Mouse (Mus musculus): ENCODE results near the gene Grik4.

Gene Grik4

DNA sequence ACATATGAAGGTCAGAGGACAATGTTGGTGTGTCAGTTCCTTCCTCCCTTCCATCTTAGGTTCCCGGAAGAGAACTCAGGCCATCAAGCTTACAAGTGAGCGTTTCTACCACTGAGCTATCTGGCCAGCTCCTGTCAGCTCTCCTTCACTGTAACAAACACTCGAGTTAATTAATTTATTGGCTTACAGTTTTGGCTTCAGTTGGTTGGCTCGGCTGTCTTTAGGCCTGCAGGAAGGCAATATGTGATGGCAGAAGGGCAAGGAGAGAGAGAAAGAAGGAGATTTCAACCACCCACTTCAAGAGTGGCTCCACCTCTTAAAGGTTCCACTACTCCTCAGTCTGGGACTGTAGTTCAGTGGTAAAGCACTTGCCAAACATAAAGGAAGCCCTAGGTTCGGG lies 209.2 kb downstream of the Grik4 start:
- DNase-seq = no peak

DNA sequence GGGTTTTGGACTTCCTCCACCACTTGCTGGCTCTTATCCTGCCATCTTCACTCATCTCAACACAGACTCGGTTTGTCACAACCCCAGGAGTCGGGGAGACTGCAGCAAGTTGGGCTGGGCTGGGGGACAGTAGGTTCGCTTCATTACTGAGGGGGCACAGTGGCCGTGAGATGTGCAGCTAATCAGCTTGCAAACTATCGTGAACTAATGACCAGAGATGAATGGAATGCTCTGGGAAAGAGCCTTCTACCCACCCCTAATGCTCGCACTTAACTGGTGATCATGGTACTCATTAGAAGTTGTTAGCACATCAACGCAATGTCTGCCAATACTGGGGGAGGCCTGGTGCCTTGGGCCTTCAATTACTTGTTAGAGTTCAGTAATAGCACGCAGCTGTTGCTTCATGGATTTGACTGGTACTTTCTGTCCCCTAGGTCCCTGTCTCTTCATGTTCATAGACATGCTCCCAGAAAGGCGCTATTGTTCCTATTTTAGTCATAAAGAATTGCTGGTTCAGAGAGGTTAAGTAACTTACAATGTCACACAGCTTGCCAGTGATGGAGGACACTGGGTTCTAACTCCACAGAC lies 211.5 kb downstream of the Grik4 start:
- no peak for DNase-seq

DNA sequence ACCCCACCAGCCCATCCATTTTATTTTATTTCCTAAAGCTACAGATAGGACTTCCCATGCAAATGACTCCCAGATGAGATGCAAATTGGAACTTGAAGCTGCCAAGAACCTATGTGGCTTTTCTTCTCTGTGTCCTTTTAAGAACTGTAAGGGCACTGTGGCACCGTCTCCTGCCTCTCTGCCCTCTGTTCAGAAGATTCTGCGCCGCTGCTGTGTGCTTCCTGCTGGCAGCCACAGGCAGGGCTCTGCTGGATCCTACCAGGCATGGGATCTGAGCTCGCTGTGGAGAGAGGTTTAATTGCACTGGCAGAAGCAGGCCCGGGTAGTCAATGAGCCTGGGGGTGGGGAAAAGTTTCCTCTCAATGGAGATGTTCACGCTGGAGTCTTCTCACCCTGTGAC lies 215.8 kb downstream of the Grik4 start:
- DNase-seq = no peak

DNA sequence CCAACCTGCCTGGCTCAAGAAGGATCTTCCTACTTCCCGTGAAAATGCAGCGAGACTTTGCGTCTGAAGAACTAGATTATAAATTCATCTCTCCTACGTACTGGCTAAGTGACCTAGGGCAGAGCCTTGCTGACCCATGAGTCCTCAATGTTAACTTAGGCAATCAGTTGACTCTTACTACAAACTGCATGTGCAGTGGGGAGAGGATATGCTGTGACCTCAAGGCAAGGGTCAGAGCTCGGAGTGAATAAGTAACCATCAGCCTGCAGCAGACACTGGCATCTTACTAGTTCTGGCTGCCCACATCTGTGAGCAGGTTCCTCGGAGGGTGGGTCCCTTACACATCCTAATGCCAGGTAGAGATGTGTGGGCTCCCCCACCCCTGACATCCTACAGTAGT lies 216.6 kb downstream of the Grik4 start:
- DNase-seq = peak; percentile 33

DNA sequence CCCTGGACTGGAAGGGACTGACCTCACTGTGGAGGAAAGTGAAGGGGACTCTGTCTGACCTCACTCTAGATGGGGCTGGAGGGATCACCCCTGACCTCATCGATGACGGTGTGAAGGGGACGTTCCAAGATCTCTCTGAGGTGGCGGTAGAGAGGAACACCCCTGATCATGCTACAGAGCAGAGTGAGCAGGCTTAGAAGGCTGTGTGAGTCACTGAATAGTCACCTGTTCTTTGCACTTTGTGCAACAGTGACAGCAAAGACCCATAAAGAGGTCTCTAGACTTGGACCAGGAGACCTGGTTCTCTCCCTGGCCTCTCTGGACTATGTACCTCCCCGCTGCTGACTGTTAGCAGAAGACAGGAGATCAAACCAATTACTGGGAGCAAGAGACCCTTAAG lies 217.1 kb downstream of the Grik4 start:
- no peak for DNase-seq

DNA sequence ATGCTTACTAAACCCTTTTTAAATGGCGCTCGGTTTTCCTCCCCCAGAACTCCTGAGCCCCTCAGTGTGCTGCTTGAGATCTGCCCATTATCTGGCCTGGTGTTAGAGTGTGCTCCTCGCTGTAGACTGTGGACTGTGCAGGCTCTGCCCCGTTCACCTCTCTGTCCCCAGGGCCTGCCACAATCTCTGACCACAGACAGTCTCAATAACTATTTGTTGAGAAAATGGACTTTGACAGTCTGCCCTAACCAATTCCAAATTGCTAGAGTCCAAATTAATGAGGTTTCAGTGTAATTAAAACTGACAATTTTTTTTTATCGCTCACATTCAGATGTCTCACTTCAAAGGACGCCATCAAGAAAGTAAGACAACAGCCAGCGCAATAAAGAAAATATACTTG lies 220.2 kb downstream of the Grik4 start:
- no peak for DNase-seq

DNA sequence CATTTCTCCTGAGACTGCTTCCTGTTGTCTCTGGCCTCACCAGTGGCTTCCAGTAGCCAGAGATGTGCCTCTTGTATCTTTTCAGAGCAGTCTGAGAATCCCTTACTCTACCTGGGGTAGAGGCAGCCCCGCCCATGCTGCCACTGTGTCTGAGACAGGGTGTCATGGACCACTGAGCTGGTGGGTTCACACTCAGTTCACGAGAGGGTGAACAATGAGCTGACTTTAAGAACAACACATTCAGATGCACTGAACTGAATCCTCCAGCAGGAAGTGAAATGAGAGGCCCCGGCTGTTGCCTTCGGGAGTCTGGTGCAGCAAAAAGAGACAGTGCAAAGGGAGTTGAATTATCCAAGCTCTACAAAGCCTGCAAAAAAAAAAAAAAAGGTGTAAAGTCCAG lies 221.8 kb downstream of the Grik4 start:
- peak; percentile 24 for DNase-seq

DNA sequence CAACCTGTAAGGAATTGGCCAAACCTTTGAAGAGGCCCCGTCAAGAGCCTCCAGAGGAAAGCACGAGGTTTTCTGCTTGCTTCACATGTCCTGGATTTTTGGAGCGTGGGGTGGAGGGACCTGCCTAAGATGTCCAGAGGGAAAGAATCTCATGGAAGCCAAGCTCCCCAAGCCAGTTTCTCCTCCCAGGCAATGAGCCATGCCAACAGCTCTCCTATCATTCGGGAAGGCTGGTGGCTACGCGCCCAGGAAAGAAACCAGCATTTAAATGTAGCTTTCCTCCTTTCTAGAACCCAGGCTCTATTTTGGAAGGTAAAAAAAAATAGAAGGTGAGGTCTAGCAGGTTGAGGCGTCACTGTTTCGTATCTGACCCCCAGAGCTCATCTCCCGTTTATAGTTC lies 222.6 kb downstream of the Grik4 start:
- DNase-seq = no peak

DNA sequence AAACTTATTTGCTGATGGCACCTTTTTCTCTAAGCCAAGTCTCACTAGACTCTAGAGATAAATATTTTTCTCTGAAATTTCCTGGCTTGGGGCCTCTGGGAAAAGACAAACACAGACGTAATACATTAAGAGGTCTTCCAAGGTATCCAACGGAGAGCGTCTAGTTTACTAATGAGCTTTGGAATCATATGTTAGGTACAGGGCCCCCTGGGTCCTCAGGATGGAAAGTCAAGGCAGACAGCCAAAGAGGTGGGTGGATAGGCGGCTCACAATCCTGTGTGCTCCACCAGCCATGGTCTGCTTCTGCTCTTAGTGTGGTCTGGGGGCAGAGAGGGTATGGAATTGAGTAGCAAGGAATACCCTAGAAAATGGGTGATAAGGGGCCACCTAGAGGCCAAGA lies 223.1 kb downstream of the Grik4 start:
- no peak for DNase-seq

DNA sequence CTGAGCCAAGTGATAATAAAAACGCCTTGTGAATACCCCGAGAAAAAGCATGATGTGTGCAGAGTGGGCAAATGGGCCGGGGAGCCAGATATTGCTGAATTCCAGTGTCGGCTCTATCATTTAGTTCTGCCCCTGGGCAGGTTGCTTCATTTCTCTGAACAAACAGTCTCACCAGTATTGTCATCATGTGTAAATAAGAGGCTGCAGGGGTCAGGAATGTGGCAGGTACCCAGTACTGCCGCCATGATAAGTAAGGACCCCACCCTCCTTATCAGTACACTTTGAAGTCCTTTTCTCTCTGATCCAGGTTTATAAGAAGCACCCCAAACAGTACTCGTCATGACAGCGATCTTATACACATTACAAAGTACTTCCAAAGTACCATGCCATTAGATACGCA lies 230.4 kb downstream of the Grik4 start:
- no peak for DNase-seq

DNA sequence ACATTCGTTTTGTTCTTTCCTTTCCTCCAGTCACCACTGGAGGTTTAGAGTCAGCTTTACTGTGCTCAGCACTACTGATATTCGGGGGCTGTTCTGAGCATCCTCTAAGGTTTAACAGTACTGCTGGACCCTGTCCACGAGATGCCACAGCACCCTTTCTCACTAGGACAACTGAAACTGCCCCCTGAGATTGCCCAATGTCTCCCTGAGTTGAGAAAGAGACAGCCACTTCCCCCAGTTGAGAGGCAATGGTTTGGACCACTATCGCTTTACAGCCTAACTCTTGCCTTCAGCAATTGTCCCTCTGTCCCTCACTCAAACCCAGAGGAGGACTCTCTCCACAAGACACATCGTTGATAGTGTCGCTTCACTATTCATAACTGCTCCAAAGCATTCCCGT lies 238.4 kb downstream of the Grik4 start:
- no peak for DNase-seq

DNA sequence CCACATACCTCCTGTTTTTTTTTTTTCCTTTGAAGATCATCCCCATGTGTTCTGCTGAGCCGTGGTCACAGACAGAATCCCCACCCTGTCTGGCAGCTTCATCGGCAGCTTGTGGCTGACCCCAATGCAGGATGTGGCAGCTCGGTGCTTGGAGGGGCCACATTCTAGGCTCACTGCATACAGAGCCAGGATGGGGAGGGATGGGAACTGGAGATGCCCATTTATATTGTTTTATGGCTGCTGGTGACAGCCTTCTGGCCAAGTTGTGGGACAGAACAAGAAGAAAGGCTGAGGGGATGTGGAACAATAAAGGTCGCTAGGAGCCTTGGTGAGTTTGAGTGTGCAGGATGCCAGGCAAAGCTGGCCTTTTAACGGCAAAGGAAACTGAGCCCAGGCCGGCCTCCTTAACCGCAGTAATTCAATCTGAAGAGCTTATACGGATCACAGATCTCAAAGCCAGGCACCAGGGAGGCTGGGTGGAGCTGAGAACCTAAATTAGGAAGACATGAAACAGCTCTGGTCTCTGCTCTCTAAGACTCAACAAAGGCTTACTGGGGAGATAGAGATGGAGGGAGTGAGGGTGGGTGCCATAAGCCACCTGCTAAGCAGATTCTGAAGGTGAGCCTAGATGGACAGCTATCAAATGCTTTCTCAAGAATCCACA lies 241.0 kb downstream of the Grik4 start:
- no peak for DNase-seq

DNA sequence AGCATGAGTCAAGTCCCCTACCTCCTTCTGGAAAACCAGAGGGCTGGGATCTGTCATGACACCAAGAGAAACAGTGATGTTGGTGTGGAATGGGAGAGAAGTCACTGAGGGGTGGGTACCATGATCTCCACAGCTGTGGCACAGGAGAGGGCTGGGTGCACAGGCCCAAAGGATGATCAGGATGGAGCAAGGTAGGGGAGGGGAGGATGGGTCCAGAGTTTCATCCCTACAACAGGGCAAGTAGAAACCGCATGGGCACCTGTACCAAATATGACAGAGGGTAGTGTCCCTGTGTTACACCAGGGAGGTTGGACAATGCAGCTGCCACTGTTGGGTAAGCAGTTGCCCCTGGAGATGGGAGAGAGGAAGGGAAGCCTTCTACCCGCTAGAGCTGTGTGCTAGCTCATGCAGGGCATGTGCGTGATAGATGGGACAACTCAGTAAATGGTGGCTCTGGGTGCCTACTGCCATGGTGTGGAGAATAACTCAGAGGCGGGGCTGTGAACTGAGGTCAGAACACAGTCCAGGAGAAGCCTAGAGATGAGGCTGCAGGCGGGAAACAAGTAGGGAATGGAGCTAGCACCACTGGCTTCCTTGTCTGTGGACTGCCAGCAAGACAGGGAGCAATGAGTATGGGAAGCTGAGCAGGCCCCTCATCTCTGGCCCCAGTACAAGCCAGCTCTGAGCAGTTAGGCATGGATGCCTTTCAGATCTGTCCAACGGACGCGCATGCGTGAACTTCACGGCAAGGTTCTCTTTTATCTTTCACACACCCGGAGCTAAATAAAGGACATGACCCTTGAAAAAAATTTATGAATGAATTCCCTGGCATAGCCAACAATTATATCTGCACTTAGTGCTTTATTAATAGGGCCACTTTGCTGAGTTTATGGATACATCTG lies 241.8 kb downstream of the Grik4 start:
- DNase-seq = no peak

DNA sequence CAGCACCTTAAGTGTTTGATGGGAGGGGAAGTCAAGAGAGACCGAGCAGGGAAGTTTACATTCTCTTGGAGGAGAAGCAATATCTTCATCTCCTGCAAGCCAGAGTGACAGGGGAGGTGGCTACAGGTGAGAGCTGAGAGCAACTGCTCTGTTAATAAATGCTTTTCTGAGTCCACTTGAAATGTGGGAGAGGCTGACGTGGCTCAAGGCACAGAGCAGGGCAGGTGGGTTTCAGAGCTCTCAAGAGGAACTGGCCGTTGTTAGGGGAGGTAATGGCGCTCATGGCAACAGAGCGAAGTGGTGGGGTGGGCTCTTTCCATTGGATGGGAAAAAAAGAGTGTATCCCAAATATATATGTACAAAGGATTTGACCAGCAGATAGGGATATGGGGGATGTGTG lies 242.6 kb downstream of the Grik4 start:
- no peak for DNase-seq

DNA sequence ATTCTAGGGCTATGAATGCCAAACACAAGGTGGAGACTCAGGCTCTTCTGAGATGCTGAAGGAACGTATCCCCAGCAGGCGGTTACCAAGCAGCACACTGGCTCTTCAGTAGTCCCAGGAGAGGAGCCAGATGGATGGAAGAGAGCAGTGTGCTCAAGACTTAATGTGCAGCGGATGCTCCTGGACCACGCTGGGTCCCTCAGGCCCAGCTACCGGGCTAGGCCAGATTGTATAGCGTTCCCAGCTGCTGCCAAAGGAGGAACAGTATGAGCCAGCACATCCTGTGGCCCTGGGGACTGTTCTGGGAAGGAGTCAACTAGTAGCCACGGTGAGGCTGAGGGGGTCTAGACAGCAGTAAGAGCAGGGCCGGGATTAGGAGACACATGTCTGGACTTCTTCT lies 251.3 kb downstream of the Grik4 start:
- no peak for DNase-seq

DNA sequence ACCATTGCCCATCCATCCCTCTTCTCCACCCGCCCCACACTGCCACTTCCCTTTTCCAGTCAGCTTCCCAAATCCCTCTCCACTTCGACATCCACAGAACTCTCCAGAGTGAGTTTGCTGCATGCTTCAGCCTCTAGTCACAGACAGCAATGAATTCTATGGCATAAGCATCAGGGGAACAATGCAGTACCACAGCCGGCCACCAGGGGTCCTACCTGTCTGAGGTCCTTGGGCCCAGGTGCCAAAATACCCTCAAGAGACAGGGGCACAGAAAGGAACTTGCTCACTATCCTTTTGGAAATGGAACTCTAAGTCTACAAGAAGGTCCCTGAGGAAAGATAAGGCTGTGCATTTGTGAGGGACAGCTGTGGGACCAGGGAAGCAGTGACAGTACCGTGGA lies 256.1 kb downstream of the Grik4 start:
- DNase-seq = peak; percentile 61

DNA sequence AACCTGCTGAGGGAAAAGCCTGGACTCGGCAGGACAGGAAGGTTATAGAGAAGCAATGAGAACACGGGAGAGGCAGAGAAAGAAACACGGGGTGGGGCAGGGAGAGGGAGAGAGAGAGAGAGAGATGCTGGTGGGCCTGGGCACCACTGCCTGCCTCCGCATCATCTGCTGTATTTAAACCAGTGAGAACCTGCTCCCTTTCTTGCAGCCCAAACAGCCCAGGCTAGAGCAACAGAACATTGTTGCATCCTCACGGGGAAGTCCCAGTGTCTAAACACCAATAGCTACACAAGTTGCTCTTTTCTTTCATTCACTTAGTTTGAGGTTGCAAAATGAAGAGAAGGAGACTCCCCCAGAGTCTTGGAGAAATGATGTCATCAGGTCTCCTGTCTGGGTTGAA lies 258.2 kb downstream of the Grik4 start:
- no peak for DNase-seq

DNA sequence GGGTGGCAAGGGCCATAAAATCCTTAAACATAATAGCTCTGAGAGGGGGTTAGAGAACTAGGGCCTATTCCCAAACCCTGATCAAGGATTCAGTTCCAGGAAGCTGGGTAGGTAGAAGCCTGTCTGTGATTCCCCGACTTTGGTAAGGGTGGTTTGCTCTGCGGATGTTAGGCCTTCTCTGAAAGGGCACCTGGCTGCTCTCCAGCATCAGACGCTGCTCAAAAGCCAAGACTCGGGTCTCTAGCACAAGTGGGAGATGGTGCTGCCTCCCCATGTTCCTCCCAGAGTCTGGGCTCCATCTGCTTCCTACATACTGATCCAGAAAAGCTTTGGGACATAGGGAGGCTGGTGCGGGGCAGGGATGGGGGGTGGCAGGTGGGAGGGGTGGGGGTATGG lies 270.3 kb downstream of the Grik4 start:
- DNase-seq = peak; percentile 17

DNA sequence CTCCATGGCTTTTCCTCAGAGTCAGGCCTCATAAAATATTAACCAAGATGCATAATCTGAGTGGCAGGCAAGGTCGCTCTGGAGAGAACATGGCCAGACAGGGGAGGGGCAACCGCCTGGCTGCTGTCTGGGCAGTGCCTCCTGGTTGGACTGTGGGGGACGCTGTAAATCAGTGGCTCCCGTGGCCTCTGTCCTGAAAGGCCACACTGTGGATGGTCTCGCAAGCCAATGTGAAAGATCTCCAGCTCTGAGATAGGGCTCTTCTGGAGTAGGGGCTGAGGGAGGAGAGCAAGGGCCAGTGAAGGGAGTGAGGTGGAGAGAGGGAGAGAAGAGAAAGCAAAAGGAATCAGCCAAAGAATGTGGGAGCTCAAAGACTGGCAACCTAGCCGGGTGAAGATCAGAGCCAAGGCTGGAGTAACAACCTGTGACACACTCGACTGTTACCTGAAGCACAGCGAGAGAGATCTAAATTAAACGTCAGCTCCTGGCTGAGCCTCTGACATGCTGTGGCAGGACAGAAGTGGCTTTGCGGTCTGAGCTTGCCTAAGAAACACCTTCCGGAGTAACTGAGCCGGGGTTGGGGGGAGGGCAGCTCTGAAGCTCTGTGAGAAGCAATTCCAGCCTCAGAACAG lies 270.8 kb downstream of the Grik4 start:
- DNase-seq = peak; percentile 78

DNA sequence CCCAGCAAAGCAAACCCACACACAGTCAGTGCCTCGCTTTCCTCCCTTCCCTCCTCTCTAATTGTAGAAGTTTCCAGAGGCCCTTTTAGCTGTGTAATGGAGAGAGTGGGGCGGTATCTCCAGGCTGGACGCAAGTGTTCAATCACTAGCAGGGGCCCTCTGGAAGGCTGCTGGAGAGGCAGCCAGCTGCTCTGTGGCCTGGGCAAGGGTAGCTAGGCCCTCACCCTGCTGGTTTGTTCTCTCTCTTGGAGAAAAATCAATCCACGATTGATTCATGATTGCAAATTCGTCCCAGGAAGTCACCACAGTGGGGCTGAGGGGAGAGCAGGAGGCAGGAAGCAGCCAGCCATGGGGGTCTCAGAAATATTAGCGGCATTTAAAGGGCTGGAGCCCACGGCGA lies 271.3 kb downstream of the Grik4 start:
- DNase-seq = no peak

DNA sequence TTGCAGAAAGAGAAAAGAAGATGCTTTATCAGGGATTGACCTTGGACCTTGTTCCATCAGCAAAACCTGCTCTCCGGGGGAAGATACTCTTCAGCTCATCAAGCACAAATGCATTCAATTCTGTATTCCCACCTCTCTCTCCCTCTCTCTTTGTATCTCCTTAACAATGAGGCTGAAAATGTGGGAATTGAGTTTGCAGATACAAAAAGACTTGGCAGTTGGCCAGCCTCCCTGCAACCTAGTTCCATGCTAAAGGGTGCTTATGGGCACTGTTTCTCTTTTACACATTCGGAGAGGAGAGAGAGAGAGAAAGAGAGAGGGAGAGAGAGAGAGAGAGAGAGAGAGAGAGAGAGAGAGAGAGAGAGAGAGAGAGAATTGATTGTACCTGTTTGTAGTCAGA lies 273.7 kb downstream of the Grik4 start:
- DNase-seq = no peak

DNA sequence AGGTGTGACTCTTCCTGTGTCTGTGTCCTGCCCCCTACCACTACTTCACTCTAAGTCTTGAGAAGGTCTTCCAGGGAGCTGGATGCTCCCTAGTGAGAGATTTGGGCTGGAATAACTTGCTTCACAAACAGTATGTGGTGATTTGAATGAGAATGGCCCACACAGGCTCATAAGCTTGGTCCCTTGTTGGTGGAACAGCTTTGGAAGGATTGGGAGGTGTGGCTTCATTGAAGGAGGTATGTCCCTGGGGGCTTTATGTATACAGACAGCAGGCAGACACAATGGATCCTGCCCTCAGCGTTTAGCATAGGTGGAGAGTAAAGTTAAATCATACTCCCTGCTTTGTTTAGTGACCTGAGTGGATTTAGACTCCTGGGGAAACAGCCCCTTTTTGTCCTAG lies 282.8 kb downstream of the Grik4 start:
- DNase-seq = no peak

DNA sequence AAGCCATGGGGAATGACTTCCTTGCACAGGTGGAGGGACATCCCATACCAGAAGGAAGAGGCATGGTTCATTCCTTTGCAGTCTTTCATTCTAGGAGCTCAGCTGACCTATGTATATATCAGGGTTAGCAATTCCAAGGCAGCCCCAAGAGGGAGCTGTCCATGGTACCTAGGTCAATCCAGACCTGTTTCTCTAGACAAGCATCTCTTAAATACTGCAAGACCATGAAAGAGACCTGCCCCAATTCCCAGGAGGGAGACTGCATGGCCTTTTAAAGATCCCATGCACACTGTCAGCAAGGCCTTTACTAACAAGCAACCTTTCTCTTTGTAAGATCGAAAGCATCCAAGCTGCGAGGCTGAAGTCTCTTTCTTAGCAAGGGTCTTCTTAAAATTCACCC lies 291.5 kb downstream of the Grik4 start:
- peak; percentile 63 for DNase-seq

DNA sequence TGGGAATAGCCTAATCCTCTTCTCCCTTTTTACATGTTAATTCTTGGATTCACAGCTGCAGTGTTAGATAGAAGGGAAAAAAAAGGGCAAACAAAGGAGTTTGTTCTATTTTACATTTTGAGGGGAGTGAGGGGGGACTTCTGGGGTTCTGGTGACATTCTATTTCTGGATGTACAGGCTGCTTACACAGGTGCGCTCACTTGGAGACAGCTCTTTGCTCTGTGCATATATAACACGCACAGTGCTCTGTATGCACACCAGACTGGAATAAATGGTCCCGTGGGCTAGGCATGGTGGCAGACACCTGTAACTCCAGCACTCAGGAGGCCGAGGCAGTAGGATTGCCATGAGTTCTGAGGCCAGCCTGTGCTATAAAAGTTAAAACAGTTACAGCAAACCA lies 292.0 kb downstream of the Grik4 start:
- no peak for DNase-seq

Measured in kidney, postnatal 14 days (tissue).